Mouse (Mus musculus): ENCODE results near the gene Jazf1.

Jazf1 gene

DNA sequence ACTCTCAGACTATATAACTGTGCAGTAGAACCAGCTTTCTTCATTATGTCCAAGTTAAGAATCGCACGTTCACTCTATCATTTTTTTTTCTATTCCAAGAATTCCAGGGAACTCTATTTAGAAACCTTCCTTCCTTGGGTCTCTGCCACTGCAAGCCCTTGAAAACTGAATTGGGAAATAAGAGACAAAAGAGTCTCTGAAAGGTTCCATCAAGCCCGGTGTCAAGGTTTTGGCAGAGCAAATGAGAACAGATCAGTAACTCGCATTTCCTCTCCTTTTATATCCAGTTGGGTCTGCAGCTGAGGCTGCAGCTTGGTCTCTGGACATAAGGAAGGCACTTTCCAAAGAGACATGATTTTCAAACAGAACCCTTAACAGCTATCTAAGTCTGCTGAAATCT is 173.4 kb downstream of the Jazf1 start:
- CTCF ChIA-PET = no interaction called here
- POLR2A ChIA-PET = no interaction called here

DNA sequence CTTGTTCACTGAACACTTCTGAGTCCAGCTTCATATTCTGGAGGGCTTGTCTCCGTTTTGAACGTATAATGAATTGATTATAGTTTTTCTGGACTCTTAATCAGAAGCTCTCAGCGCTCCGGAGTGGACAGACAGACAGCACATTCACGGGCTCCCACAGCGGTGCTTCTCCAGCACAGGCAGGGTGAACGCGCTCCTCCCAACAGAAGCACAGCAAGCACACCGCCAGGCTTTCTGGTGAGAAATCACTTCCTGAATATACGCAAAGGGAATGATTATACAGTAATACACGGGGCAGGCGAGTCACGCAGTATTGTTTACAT is 174.0 kb downstream of the Jazf1 start:
- ChIA-PET POLR2A (no interaction called here), CTCF (no interaction called here)

DNA sequence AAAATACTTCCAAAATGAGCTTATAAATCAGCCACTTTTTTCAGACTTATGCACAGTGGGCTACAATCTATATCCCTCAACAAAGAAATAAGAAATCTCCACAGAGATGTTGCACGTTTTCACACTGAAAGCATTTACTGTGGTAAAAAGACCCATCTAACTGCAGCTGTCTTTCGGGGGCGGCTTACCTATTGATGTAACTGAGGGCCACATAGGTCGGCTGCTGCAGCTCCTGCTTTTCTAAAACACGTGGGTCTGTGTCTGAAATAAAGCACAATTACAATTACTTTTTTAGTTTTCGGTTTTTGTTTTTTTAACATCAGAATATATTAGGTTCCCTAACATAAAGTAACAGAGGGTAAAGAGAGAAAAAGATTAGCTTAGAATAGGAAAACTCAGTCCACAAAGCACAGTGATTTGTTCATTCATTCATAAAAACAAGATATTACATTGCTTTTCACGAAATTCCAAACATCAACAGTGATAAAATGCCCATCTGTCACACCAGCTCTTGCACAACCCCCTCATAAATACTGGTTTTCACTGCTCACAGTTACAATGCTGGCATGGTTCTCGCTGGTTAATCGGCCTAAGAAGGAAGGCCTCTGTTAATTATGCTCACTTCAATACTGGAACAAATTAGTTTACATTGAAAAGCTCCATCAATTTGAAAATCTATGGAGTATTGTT is 174.5 kb downstream of the Jazf1 start:
- CTCF ChIA-PET = no interaction called here
- POLR2A ChIA-PET = no interaction called here

DNA sequence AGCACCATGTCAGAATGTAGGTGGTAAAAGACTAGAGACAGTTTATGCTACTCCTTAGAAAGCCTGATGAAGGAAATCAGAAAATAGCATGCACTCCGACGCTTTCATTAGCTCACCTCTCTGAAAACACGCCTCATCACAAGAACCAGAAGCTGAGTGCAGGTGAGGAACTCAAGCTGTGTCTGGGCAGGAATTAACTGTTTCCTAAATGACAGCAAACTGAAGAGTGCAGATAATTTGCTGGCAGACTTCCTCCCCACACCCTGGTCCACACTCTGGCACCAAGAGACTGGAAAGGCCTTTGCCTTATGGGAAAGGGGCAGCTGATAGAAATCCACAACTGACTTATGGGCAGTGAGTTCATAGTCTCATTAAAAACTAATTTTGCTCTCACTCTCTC is 175.5 kb downstream of the Jazf1 start:
- ChIA-PET CTCF (interaction anchor here in 1 of 4 experiments (0.5 kb wide), 1 partner anchor 1862 kb away, joined by 5 read pairs; no protein-coding TSS in a partner anchor), POLR2A (interaction anchor here in 1 of 4 experiments (1.3 kb wide), 1 partner anchor 26 kb away, joined by 3 read pairs; no protein-coding TSS in a partner anchor)

DNA sequence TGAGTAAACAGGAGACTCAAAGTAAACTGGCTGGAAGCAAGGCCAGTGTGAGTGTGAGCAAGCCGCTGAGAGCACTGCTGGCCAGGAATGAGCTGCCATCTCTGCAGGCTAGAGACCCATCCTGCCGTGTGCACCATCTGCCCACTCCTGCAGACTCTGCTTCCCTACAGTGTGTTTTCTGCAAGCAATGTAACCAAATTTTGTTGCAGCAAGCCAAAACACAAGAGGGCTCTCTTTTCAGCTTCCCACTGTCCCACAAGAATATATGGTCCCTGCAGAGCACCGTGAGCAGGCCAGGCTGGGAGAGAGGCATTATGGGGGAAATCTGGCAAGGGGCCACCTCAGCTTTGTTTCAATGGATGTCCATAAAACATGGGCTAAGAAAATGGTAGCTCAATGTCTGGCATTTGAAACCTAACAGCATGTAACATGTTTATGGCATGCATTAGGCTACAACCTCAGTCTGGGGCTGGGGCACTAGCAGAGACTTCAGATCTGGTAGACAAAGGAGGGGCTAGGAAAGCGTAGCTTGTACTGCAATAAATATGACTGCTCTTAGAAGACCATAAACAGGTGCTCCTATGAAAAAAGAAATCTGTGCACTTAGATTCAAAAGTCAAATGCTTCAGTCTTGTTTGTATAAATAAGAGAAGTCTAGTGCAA is 180.8 kb downstream of the Jazf1 start:
- CTCF ChIA-PET = no interaction called here
- POLR2A ChIA-PET = interaction anchor here in 1 of 4 experiments (1.1 kb wide), 1 partner anchor 17 kb away, joined by 3 read pairs; no protein-coding TSS in a partner anchor

DNA sequence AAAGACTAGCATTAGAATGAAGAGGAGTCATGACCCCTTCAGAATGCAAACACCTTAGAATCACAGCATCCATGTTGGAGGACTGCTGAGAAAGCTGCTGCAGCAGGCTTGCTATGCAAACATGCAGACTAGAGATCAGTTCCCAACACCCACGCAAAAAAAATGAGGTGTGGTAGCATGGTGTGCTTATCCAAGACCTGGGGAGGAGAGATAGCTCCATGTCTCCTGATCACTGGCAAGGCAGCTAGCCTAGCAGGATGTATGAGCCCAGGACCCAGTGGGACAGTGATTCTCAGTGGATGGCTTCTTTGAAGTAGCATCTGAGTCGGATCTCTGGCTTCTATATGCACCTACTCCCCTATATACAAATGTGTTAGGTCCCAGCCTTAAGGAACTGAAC is 184.7 kb downstream of the Jazf1 start:
- CTCF ChIA-PET = no interaction called here
- POLR2A ChIA-PET = no interaction called here

DNA sequence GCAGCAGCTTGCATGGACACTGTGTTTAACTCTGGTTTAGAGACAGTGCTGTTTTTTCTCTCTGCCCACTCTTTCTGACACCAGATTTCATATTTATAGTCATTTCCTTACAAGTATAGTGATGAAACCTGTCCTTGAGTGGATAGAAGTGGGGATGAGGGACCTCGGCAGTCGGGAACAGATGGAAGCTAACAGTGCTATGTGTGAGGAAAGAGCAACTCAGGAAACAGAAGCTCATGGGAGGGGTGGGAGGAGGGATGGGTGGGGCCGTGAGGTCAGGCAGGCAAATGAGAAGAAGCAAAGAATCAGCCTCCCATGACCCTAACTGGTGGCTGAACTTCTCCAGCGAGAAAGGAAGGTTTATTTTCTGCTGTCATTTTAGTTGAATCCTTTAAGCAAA is 191.3 kb downstream of the Jazf1 start:
- POLR2A ChIA-PET = interaction anchor here in 1 of 4 experiments (0.7 kb wide), 1 partner anchor 82 kb away, joined by 3 read pairs; no protein-coding TSS in a partner anchor
- CTCF ChIA-PET = interaction anchor here in 1 of 4 experiments (0.6 kb wide), 1 partner anchor 621 kb away, joined by 3 read pairs; no protein-coding TSS in a partner anchor

DNA sequence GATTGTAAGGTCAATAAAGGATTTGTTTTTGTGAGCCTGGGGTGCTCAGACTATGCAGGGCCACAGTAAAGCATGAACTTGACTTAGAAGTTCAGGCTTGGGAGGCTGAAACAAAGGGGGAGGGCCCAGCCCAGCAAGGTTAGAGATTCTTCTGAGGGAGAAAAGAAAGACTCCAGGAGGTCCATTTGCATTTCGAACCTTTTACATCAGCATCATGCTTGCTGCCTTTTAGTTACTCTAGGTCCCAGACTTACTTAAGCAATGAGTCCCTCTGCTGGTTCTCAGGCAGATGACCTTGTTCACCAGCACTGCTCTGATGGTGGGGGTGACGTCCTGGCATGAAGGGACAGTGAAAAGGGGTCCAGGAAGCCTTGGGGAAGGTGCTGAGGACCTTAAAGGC is 197.1 kb downstream of the Jazf1 start:
- ChIA-PET CTCF (no interaction called here), POLR2A (interaction anchor here in 1 of 4 experiments (1.0 kb wide), 1 partner anchor 16 kb away, joined by 3 read pairs; no protein-coding TSS in a partner anchor)

DNA sequence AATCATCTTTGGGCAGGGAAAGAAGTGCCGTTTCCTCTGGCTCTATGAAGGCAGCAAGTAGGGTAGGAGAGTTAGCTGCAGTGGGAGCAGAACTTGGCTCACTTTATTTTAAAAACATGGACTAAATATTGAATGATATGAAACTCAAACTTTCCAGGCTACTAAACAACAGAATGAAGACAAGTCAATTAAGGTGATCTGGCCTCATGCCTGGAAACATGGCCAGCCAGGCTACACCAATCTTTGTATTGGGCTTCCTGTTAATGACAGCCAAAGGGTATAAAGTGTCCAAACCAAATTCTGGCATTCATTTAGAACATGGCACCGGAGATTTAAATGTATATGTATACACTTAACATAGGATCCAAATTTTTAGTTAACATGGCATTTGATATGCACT is 199.2 kb downstream of the Jazf1 start:
- POLR2A ChIA-PET = interaction anchor here in 1 of 4 experiments (0.5 kb wide), 1 partner anchor 76 kb away, joined by 3 read pairs; no protein-coding TSS in a partner anchor
- CTCF ChIA-PET = interaction anchor here in 1 of 4 experiments (0.6 kb wide), 1 partner anchor 1582 kb away, joined by 6 read pairs; no protein-coding TSS in a partner anchor

DNA sequence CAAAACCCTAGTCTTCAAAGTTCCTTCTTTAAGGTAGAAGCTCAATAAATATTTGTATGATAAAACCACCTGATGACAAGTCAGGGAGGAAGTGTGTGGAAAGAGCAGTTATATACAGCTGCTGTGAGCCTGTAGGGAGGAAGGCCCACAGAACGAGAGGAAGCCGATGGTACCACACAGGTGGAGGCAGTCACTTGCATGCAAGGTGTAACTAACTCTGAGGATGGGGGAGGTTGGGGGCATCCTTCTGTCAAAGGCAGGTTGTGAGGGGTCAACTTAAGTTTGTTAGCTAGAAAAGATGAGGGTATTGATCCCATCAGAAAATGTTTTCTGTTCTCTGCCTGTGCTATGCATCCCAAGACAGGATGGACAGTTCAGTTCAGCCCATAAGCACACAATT is 200.1 kb downstream of the Jazf1 start:
- POLR2A ChIA-PET = no interaction called here
- CTCF ChIA-PET = no interaction called here

DNA sequence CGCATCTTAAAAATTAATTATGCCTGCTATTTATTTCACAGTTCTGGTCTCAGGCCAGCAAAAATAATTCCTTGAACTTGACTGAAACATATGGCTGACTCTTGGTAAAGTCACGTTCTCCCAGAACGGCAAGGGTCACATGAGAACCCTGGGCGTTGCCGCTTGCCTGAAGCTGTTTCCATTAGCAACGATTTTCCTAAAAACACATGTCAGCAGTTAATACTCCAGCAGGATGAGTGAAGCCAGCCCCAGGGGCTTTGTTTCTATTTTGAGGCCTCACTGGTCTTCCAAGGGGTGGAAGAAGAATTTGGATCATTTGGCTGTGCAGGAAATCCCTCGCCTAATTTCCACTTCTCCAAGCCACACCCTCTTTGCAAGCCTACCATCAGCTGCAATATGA is 206.5 kb downstream of the Jazf1 start:
- CTCF ChIA-PET = interaction anchor here in 1 of 4 experiments (0.5 to 1.0 kb wide), 2 partner anchors 19 to 23 kb away, joined by 3 to 4 read pairs; no protein-coding TSS in a partner anchor
- POLR2A ChIA-PET = no interaction called here

DNA sequence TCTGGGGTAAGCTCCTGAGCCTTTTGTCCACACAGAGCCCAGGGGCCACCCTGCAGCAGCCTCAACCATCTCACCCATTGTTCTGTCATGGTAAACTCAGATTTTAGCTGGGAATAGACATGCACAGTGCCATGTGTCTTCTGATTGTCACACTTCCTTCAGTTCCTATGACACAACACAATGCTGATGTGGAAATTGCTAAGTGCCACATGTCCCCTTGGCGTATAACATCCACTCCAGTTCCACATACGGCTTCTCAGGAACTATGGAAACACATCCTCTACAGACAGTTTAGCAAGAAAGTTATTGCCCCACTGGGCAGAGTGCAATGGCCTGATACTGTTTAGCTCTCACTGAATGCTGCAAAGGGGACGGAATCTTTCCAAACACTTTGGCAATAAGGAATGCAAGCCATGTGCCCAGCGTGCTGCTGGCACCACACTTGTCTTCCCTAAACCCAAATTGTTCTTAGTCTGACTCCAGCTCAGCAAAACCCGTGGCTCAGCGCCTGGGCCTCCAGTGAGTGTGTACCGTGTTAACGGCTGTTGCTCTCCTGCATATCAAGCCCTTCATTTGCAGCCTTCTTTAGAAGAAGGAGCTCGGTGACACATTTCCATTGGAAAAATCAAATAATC is 207.1 kb downstream of the Jazf1 start:
- ChIA-PET CTCF (no interaction called here), POLR2A (no interaction called here)

DNA sequence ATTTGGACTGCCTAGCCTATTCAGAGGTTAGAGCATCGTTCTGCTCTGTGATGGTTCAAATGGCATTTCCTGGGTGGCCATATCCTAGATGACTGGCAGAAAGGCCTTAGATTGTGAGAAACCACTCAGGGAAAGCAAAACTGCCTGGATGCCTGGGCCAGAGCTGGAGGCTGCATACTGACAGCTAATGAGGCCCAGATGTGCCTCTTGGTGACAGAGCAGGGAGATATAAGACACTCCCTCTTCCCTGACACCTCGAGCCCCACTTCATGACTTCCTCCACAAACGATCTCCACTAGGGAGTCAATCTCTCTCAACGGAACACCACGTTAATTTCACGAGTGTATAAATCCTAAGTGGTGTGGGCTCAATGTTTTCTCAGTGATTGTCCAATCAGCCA is 207.7 kb downstream of the Jazf1 start:
- CTCF ChIA-PET = no interaction called here
- POLR2A ChIA-PET = no interaction called here

DNA sequence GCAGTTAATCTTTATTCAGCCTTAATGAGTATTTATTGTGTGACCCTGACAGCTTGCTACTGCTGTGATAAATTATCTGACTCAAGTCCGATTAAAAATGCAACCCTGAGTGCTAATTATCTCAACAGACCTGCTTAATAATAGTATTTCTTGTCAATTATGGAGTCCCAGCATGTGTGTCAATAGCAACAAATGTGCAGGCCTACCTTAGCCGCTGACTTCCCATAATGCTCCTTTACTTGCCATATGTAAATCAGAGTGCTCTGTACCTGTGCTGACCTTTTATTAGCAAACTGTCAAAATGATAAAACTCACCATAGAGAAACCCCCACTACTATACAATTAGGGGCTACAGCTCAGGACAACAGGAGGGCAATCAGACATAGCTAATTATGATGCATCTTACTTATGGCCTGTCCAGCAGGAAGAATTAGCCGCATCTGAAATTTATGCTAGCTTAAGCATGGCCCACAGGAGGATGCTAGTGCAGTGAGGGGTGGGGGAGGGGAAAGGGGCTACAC is 209.5 kb downstream of the Jazf1 start:
- CTCF ChIA-PET = interaction anchor here in 2 of 4 experiments (0.7 kb wide), 2 partner anchors 14 to 62 kb away, joined by 4 to 6 read pairs; no protein-coding TSS in a partner anchor
- POLR2A ChIA-PET = interaction anchor here in 2 of 4 experiments (0.7 to 1.4 kb wide), 2 partner anchors 15 to 333 kb away, joined by 3 to 4 read pairs; no protein-coding TSS in a partner anchor

DNA sequence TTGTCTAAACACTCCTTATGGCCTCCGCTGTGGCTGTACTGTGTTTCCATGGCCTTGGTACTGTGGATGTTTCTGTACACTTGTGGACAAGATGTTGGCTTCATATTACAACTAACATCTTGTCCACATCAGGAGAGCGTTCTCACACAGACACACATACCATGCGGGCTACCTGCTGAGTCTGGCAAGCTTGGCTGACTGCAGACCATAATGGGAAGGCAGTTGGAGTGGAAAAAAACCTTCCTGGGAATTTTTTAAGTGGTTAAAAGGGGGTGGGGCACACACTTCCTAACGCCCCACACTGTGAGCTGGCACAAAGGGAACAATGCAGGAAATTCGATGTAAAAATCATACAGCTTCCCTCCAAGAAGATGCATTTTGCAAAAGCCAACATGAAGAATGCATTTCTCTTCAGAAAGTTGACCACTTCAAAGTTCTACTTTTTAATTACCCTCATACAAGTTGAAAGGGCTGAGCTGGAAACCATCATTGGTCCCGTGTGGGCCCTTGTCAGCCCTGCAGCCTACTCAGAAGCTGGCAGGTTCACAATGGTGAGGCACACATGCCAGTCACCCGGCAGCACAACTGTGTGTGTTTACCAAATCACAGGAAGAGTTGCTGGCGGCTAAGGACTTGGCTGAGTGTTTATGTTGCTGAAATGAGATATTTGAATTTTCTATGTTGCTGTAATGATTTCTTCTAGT is 215.9 kb downstream of the Jazf1 start:
- ChIA-PET POLR2A (no interaction called here), CTCF (interaction anchor here in 1 of 4 experiments (1.3 kb wide), 1 partner anchor 9 kb away, joined by 3 read pairs; no protein-coding TSS in a partner anchor)

DNA sequence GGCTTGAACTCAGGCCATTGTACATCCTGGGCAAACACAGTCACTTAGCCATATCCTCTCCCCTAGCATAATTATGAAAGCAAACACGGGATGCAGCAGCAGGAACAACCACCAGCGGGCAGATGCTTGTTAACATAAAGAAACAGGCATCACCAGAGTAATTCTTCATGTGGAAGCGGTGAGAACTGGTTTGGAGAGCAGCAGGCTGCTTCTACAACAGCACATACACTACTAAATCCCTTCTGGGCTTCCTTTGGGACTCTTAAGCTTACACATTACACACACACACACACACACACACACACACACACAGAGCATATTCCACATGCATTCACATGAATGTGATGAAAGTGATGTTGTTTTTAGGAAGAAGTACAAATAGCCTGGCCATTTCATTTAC is 216.5 kb downstream of the Jazf1 start:
- ChIA-PET POLR2A (no interaction called here), CTCF (interaction anchor here in 1 of 4 experiments (1.3 kb wide), 1 partner anchor 8 kb away, joined by 3 read pairs; no protein-coding TSS in a partner anchor)

DNA sequence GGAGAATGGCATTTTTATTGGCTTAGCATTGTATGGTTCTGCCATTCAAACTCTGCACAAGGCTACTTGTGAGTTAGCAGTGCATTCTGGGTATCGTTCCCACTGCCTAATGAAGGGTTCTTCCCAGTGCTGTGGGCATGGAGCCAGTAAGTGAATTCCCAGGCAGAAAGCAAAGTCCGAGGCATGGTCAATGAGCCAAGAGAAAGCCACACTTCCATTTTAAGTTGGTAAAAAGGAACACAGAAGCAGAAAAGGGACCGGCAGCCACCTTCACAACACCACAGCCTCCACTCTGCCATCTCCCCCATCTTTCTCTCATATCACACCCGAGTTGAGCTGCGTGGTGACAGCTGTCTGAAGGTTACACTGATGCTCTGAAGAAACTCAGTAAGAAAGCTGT is 217.4 kb downstream of the Jazf1 start:
- POLR2A ChIA-PET = no interaction called here
- CTCF ChIA-PET = interaction anchor here in 1 of 4 experiments (0.8 kb wide), 1 partner anchor 8 kb away, joined by 3 read pairs; no protein-coding TSS in a partner anchor

DNA sequence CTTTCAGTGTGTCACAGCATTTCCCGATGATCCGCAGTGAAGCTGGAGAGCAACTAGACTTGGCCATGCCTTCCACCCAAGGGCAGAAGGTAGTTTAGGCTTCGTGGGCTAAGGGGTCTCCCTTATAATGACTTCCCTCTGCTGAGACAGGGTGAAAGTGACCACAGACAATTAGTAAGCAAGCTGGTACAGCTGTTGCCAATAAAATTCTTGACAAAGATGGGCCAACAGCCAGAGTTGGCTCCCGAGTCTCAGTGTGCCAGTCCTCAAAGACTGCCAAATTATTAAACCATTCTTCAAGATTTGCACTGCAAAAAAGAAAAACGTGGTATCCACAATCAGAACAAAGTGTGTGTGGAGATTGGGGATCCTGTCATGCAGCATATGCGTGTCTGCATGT is 220.2 kb downstream of the Jazf1 start:
- ChIA-PET CTCF (interaction anchor here in 3 of 4 experiments (0.6 to 1.3 kb wide), 4 partner anchors 9 to 178 kb away, joined by 3 to 5 read pairs (median 4); no protein-coding TSS in a partner anchor), POLR2A (no interaction called here)

DNA sequence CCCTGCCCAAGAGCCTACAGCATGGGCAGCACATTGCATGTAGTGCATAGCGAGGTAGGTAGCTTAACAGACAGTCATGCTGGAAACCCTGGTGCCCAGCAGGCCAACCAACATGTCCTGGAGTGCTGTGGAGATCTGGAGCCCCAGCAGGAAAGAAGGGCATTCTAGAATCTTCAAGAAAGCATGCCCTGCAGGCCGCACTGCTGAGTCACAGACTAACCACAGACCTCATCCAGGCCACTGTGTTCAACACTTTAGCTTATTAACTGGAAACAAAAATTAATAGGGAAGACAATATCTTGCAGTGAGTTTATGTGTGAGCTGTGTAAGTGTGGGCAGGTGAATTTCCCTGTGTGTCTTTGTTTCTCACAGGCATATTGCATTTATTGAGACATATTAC is 222.1 kb downstream of the Jazf1 start:
- ChIA-PET CTCF (no interaction called here), POLR2A (no interaction called here)
